Mouse (Mus musculus) kidney, embryonic 16.5 days (tissue): ENCODE data around the gene Gmnc. TPM values are rescaled to one million over a fixed set of nuclear protein-coding genes. Genes with fewer than 3 reads are reported as not detected.
A peak's percentile ranks its signal among the peaks of the same experiment; 100 is the strongest.

Experiments
- ATAC-seq: fragments of 200-750 bp; cut with Nextera tagmentation; 2 replicates; pipeline ENCODE4 v1.8.0; 2017; ENCODE audit warnings: moderate TSS enrichment; ENCODE audit not compliant: low FRiP score, low TSS enrichment
- H3K27ac ChIP-seq: fragments of 300-500 bp; sonication (generic); 2 replicates; pipeline ENCODE4 v1.5.1; 2014; ENCODE audit warnings: low read length
- H3K27me3 ChIP-seq: fragments of 300-500 bp; sonication (generic); 2 replicates; pipeline ENCODE4 v1.6.1; 2014; ENCODE audit warnings: low read length, control low read depth, mixed read lengths; ENCODE audit not compliant: insufficient read depth
- H3K36me3 ChIP-seq: fragments of 300-500 bp; sonication (generic); 2 replicates; pipeline ENCODE4 v1.6.1; 2014; ENCODE audit warnings: low read length, control low read depth, mixed read lengths; ENCODE audit not compliant: insufficient read depth
- H3K4me1 ChIP-seq: fragments of 300-500 bp; sonication (generic); 2 replicates; pipeline ENCODE4 v1.6.1; 2014; ENCODE audit warnings: low read length, control low read depth, mixed read lengths; ENCODE audit not compliant: insufficient read depth
- H3K4me2 ChIP-seq: fragments of 300-500 bp; sonication (generic); replicated peaks from 2 replicates; pipeline ENCODE4 v1.6.1; 2014; ENCODE audit warnings: low read depth, low read length
- H3K4me3 ChIP-seq: fragments of 300-500 bp; sonication (generic); 2 replicates; pipeline ENCODE4 v1.5.1; 2014; ENCODE audit warnings: mild to moderate bottlenecking, low read length
- H3K9ac ChIP-seq: fragments of 300-500 bp; sonication (generic); replicated peaks from 2 replicates; pipeline ENCODE4 v1.6.1; 2014; ENCODE audit warnings: low read length
- H3K9me3 ChIP-seq: fragments of 300-500 bp; sonication (generic); 2 replicates; pipeline ENCODE4 v1.6.1; 2016; ENCODE audit warnings: low read length, control low read depth
- WGBS: fragments of 180-500 bp; shearing (Covaris S2); extraction: QIAGEN DNeasy Blood & Tissue Kit; methylation state at CpG from one replicate; pipeline ENCODE4 v1.1.7; 2014; 5-methylcytosine and 5-hydroxymethylcytosine counted together
- polyA plus RNA-seq: library from polyadenylated mRNA; unstranded; fragments of >200 nt; fragmentation: Nextera tagmentation; extraction: Ambion mirVana; gene quantifications from 2 replicates; pipeline ENCODE4 v1.2.1, GENCODE M21; 2015

Gmnc gene
- not detected in 2 replicates for polyA plus RNA-seq

DNA sequence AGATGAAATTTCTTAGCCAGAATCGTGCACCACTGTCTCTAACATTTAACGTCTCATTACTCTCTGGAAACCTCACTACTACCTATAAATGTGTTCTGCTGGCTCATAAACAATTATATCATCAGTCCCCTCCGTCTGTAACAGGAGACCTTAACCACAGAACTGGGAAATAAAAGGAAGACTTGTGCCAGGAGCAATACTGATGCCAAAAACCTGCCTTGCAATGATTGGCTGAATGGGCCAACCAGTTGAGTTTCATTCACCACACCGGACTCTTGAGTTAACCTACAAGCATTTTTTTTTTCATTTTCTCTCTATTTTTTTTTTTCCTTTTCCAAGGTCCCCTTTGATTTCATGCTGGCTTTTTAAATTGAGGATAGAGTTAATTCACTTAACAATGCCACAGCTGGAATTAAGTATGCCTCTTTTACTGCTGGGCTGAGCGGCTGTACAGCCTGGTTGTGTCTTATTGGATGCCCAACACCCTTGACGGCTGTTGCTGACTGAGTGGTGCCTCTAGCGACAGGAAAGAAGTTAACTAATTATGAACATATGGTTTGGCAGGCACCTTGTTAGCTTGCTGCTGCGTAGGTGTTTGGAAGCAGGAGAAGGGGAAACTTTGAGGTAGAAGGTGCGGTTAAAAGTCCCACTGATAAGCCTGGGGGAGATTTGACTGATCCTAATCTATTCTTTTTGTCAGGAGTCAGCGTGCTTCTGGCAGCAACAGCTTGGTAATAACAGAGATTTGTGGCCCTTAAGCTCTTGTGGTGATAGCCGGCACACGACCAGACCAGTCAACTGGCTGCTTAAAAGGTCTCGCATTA, at the start of gene Gmnc:
Gene Gmnc, minus strand, starts transcription at position 176 of the 824 bp plus-strand sequence.
- no peak within 1 kb of the TSS for H3K4me3 ChIP-seq
- no peaks in the 10 kb centered on the region for H3K9me3 ChIP-seq
- H3K27ac ChIP-seq: no peak within 1 kb of the TSS
- H3K4me2 ChIP-seq: no peak within 1 kb of the TSS
- no peaks in the 10 kb centered on the region for H3K36me3 ChIP-seq
- no peak for ATAC-seq
- no peak within 1 kb of the TSS for H3K9ac ChIP-seq
- no peaks in the 10 kb centered on the region for H3K27me3 ChIP-seq
- 43% methylated on average over 13 of the region's 13 CpGs for WGBS
- H3K4me1 ChIP-seq: no peaks in the 10 kb centered on the region

DNA sequence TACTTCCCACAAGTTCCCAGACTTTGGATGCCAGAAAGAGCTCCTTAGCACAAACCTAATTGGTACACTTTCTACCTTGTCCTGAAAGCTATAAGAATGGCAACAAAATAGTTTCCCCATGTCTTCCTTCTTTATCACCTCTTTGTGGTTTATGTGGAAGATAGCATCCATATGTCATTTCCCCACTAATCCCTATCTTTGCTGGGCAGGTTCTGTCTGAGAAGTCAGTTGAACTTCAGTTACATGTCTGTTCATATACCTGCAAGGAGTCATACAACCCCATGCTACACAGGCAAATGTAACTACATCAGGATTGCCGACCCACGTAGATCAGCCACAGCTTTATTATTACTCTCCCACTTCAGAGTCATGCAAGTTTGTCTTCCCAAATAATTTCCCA, 35.8 kb upstream of the Gmnc start:
- no peak overlapping the region for H3K4me3 ChIP-seq
- no peak overlapping the region for H3K9ac ChIP-seq
- H3K4me1 ChIP-seq: no peaks in the 10 kb centered on the region
- no peak overlapping the region for H3K4me2 ChIP-seq
- H3K36me3 ChIP-seq: no peaks in the 10 kb centered on the region
- no peak overlapping the region for H3K27ac ChIP-seq
- 88% methylated on average over 2 of the region's 2 CpGs for WGBS
- no peaks in the 10 kb centered on the region for H3K9me3 ChIP-seq
- no peak for ATAC-seq
- H3K27me3 ChIP-seq: no peaks in the 10 kb centered on the region

- H3K9me3 ChIP-seq: no peaks in the 10 kb centered on the region
- H3K4me3 ChIP-seq: no peak overlapping the region
- H3K4me2 ChIP-seq: no peak overlapping the region
- H3K27ac ChIP-seq: no peak overlapping the region
- no peak overlapping the region for H3K9ac ChIP-seq
- H3K27me3 ChIP-seq: no peaks in the 10 kb centered on the region
- ATAC-seq: no peak
- 90% methylated on average over 4 of the region's 4 CpGs for WGBS
- no peaks in the 10 kb centered on the region for H3K36me3 ChIP-seq
- no peaks in the 10 kb centered on the region for H3K4me1 ChIP-seq
Observed at GRCm38 (mm10) chr16:27026226-27026625, 34.8 kb upstream of the Gmnc start.

DNA sequence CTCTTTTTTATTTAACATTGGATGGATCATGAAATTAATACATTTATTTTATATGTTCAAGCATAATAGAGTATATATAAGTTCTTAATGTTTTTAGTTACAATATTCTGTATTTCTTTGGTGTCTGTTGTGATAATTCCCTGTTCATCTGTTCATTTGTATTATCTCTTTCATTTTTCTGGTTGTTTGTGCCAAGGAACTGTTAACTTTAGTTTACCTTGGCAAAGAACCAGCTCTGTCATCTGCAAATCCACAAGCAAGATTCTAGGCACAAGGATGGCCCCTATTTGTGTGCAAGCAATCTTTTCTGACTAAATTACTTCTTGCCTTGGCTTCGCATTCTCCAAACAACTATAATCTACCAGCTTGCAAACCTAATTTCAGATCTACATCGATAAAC, 31.3 kb upstream of the Gmnc start:
- 91% methylated on average over 2 of the region's 2 CpGs for WGBS
- ATAC-seq: no peak

DNA sequence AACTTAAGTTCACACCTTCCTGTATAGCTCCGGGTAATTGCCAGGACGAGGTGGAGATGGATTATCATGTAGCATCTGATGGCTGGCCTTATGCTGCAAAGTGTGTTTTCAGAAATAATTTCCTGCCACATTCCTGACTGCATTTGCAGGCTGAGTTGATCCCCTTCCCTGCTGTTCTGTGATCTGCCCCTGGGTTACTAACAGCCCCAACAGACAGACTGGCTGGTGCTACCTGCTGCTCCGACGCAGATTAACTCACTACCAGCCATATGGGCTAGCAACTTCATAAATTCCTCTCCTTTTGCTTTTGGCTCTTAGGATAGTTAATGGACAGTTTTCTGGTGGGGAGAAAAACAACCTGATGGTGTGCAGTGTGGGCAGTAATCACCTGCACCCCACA, 25.9 kb upstream of the Gmnc start:
- Histone ChIP-seq H3K36me3 (no peaks in the 10 kb centered on the region), H3K9ac (no peak overlapping the region), H3K27ac (no peak overlapping the region), H3K4me3 (no peak overlapping the region), H3K4me2 (no peak overlapping the region), H3K27me3 (no peaks in the 10 kb centered on the region), H3K4me1 (no peaks in the 10 kb centered on the region), H3K9me3 (no peaks in the 10 kb centered on the region)
- 48% methylated on average over 4 of the region's 4 CpGs for WGBS
- no peak for ATAC-seq

More for the DNA sequence above, 31.3 kb upstream of the Gmnc start:
- H3K36me3 ChIP-seq: no peaks in the 10 kb centered on the region
- H3K27ac ChIP-seq: no peak overlapping the region
- no peaks in the 10 kb centered on the region for H3K27me3 ChIP-seq
- no peak overlapping the region for H3K4me2 ChIP-seq
- H3K4me3 ChIP-seq: no peak overlapping the region
- H3K9me3 ChIP-seq: no peaks in the 10 kb centered on the region
- H3K4me1 ChIP-seq: no peaks in the 10 kb centered on the region
- no peak overlapping the region for H3K9ac ChIP-seq

GRCm38 (mm10) chr16:27002714-27003113, 11.3 kb upstream of the Gmnc start:
- Histone ChIP-seq H3K27me3 (no peaks in the 10 kb centered on the region), H3K4me1 (no peaks in the 10 kb centered on the region), H3K4me2 (no peak overlapping the region), H3K9ac (no peak overlapping the region), H3K4me3 (no peak overlapping the region), H3K9me3 (no peaks in the 10 kb centered on the region), H3K27ac (no peak overlapping the region), H3K36me3 (no peaks in the 10 kb centered on the region)
- no peak for ATAC-seq
- WGBS: 89% methylated on average over 1 of the region's 1 CpGs

GRCm38 (mm10) chr16:26999563-26999962, 8.1 kb upstream of the Gmnc start:
- peak; percentile 23; the same call in 1 of the 2 replicates for ATAC-seq
- H3K9me3 ChIP-seq: no peaks in the 10 kb centered on the region
- 6% methylated on average over 2 of the region's 2 CpGs for WGBS

GRCm38 (mm10) chr16:26989415-26990315, 1.8 kb downstream of the Gmnc start:
- no peak for ATAC-seq
- Histone ChIP-seq H3K9me3 (no peaks in the 10 kb centered on the region), H3K27ac (no peak overlapping the region), H3K27me3 (no peaks in the 10 kb centered on the region), H3K4me1 (no peaks in the 10 kb centered on the region), H3K4me3 (no peak overlapping the region), H3K36me3 (no peaks in the 10 kb centered on the region), H3K4me2 (no peak overlapping the region), H3K9ac (no peak overlapping the region)
- 82% methylated on average over 19 of the region's 19 CpGs for WGBS

More at GRCm38 (mm10) chr16:26999563-26999962, 8.1 kb upstream of the Gmnc start:
- Histone ChIP-seq H3K4me3 (no peak overlapping the region), H3K36me3 (no peaks in the 10 kb centered on the region), H3K9ac (no peak overlapping the region), H3K27ac (no peak overlapping the region), H3K27me3 (no peaks in the 10 kb centered on the region), H3K4me2 (no peak overlapping the region), H3K4me1 (no peaks in the 10 kb centered on the region)

DNA sequence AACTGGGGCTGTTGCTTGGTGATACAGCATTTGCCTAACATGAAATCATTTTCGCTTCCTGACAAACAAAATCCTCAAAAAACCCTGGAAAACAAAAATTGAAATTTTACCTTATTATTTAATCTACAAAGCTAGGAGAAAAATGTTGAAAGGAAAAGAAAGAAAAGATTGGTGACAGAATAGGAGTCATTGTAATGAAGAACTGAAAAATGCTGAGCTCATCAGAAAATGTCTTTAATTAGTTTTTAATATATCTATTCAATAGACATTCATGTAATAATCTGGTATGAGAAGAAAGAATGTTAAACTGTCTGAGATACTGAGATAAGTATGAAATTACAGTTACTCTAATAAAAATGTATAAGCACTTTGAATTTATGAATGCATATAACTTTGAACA, 3.3 kb downstream of the Gmnc start:
- 91% methylated on average over 1 of the region's 1 CpGs for WGBS
- H3K9me3 ChIP-seq: no peaks in the 10 kb centered on the region
- no peaks in the 10 kb centered on the region for H3K36me3 ChIP-seq
- no peak overlapping the region for H3K4me2 ChIP-seq
- H3K27ac ChIP-seq: no peak overlapping the region
- H3K4me3 ChIP-seq: no peak overlapping the region
- H3K4me1 ChIP-seq: no peaks in the 10 kb centered on the region
- H3K9ac ChIP-seq: no peak overlapping the region
- H3K27me3 ChIP-seq: no peaks in the 10 kb centered on the region
- ATAC-seq: no peak
